8 mouse cellular contexts compared by ENCODE assay signal in the genomic region with DNA sequence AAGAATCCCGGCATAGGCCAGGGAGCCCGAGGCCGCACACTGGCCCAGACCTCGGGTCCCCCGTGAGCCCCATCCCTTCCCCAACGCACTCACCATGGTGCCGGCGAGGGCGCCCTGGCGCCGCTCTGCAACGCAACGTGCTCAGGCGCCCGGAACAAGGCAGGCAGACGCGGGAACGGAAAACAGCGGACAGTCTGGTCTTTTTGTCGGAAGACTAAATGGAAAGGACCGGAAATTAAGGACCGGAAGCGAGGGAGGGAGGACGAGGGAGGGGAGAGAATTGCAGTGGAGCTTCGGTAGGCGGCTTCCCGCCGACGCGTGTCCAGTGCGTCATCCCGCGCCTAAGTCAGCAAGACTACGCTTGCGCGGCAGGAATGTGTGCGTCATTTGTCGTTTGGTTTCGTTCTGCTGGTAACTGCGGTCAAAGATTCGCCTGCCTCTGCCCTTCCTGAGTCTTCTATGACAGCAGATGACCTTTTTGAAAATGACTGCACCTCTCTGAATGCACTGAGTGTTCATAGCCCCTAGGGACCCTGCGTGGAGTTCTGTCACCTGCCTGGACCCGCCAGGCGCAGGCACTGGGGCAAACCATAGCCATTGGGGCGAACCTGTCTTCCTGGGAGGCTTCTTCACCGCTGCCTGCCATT. TPM values are rescaled to one million over a fixed set of nuclear protein-coding genes. Genes with fewer than 3 reads are reported as not detected.
DNase-seq lines count a peak whose midpoint lies in the region; ATAC-seq lines count a peak whose summit lies in the region.

TSS of gene Isy1 (minus strand) at position 248 of the 647 bp plus-strand sequence.

- peaks cover 39% of the 10 kb centered on the region for H3K36me3 ChIP-seq in hindbrain, embryonic 12.5 days

- H3K4me2 ChIP-seq in hindbrain, embryonic 12.5 days (replicated peaks): peak within 1 kb of the TSS; percentile 86

- H3K9me3 ChIP-seq in hindbrain, embryonic 12.5 days (replicated peaks): no peaks in the 10 kb centered on the region

- H3K4me1 ChIP-seq in hindbrain, embryonic 12.5 days: peaks cover 11% of the 10 kb centered on the region

- H3K27me3 ChIP-seq in hindbrain, embryonic 12.5 days: no peaks in the 10 kb centered on the region

- peak within 1 kb of the TSS; percentile 93 for H3K27ac ChIP-seq in hindbrain, embryonic 12.5 days

- ATAC-seq in hindbrain, embryonic 12.5 days (ENCODE audit: low FRiP score): peak; percentile 97

- peak within 1 kb of the TSS; percentile 87 for H3K9ac ChIP-seq in hindbrain, embryonic 12.5 days

- DNase-seq in NIH3T3 (ENCODE audit: low read depth): peak; percentile 99
- peak; percentile 94 to 96 for DNase-seq in cerebellum, postnatal 10 days
- DNase-seq in frontal cortex, postnatal 10 days (ENCODE audit: low spot score in 2 of 2): peak; percentile 93 to 94
- DNase-seq in layer of hippocampus, postnatal 14 days (ENCODE audit: low spot score in 2 of 2): peak; percentile 92 to 97
- peak; percentile 95 for DNase-seq in lung, postnatal 14 days
- DNase-seq in retina, adult 2 months (ENCODE audit: low read depth, low spot score): peak; percentile 94
- peak; percentile 82 to 87 for DNase-seq in thymus, postnatal 36 days

- WGBS in hindbrain, embryonic 12.5 days: under 1% methylated on average over 46 of the region's 46 CpGs

- peak within 1 kb of the TSS; percentile 55 for H3K4me3 ChIP-seq in hindbrain, embryonic 12.5 days

RNA-seq across cellular contexts. Expression of gene Isy1, which starts in this region (rescaled TPM):
- polyA plus RNA-seq in hindbrain, embryonic 12.5 days (2016; fragmentation: Nextera tagmentation; extraction: Ambion mirVana): 47.4 and 52.7 TPM in 2 replicates
- 10 to 100 TPM; 28.9 to 33.8 TPM for total RNA-seq in layer of hippocampus, postnatal 14 days (2021)

Comparison
In these comparisons a context has a peak if more than half of its experiments do, and no peak if none do; other contexts are left out.
1. Peak in every context shown above with its lines: DNase-seq, ATAC-seq, H3K4me3 ChIP-seq and H3K27ac ChIP-seq.